Mouse (Mus musculus): ENCODE results near the gene Mthfr.

Mthfr gene

DNA sequence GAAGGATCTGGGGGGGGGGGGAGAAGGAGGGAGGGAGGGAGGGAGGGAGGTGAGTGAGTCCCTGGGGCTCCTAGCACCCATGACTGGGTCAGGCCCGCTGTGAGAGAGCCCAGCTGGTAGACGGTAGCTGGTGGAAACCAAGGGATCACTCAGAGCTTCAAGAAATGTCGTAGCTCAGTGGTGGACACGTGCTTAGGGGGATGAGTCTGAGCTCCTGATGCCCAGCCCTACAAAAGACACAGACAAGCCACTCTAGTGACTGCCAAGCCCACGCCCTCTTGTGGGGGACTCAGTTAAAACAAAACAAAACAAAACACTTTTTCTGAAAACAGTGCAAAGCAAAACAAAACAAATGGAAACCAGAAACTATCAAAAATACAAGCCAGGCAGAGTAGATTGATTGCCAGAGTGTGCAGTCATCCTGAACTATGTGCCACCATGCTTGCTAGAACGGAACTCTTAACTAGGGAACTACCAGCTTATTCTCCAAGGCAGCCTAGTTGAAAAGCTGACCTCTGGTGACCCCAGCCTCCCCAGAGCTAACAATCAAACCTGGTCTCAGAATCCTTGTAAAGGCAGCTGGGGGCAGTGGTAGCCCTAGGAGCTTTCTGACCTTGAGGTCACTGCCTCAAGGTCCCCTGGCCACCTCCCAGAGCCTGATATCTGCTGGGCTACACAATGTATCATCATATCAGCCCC is 27.0 kb downstream of the Mthfr start:
- no peak for DNase-seq (ENCODE audit: low spot score in 2 of 2)

DNA sequence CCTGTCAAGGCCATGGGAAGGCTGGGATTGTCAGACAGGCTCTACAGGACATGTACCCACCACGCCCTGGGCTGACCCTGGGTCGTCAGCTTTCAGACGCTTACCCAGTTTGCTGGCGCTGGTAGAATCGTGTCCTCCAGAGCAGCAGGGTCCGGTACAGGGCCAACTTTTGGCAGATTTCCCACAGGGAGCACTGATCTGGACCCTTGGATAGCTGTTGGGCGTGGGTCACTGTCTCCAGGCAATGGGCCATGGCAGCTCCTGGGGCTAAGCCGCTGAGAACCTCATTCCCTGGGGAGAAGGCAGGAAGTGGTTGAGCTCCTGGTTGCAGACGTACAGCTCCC is 27.5 kb downstream of the Mthfr start:
- DNase-seq (ENCODE audit: low spot score in 2 of 2) = no peak

DNA sequence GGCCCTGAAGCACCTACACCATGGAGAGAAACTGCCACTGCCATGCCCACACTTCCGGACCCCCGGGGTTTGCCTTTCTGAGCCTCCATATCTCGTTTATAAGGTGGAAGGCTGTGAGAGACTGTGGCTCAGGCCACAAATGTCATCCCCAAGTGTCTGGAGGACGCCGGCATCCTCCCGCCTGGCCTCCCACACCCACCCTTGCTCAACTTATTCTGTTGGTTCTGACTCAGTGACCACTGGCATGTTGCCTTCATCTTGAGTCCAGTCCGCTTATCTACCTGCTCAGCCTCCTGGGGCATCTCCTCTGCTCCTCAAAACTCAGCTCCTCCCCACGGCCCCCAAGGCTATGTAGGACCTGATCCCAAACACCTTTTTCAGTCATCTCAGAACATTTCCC is 28.5 kb downstream of the Mthfr start:
- no peak for DNase-seq (ENCODE audit: low spot score in 2 of 2)

- no peak for DNase-seq (ENCODE audit: low spot score in 2 of 2)
These were observed 30.8 kb downstream of the Mthfr start for GRCm38 (mm10) chr4:148069602-148070218.

DNA sequence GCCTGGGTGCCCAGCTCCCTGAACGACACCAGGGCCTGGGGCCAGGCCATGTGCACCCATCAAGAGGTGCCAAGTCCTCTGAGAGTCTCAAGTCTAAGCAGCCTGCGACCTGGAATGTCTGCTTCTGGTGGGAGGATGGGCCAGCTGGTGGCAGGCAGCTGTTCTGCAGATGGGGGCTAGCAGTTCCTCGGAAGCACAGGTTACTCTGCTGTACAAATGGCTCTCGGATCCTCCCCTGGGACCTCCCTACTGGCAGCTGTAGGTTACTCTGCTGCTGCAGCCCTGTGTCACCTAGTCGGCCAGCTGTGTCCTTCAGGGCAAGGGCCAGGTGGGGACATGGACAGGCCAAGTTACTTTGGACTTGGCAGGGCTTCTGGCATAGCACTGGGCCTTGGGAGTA is 32.6 kb downstream of the Mthfr start:
- DNase-seq (ENCODE audit: low spot score in 2 of 2) = no peak

- no peak for DNase-seq (ENCODE audit: low spot score in 2 of 2)
These were observed 35.8 kb downstream of the Mthfr start for GRCm38 (mm10) chr4:148074521-148075189.

DNA sequence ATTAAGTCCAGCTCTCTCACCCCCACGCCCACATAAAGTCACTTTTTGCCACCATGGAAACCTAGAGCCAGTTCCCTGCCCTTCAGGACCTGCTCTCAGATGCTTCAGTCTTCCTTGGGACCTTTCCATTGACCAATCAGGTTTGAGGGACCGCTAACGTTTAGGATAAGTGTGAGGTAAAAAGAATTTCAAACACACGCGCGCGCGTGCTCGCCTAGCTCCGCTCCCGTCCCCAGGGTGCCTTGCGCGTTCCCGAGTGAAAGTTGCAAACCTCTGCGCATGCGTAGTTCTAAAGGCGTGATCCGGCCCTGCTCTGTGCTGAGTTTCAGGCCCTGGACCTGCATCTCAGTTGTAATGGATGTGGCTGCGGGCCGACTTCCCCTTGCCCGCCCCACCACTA is 36.4 kb downstream of the Mthfr start:
- no peak for DNase-seq (ENCODE audit: low spot score in 2 of 2)

- DNase-seq (ENCODE audit: low spot score in 2 of 2) = no peak
These were observed 37.0 kb downstream of the Mthfr start for GRCm38 (mm10) chr4:148075881-148076280.

DNA sequence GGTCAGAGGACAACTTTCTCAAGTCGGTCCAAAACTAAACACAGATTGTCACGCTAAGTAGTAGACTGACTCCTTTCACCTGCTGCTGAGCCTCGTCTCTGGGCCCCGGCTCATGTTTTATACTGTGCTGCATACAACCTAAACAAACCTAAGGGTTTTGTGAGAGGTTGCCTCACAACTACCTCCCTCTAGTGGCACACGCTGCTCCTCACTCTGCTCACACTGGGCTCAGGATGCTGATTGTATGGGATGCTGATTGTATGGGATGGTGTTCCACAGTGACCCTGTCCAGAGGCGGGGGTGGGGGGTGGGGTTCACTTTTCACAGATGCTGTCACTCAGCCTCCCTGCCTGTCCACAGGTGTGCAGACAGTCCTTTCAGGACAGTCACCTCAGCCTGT is 40.3 kb downstream of the Mthfr start:
- no peak for DNase-seq (ENCODE audit: low spot score in 2 of 2)

DNA sequence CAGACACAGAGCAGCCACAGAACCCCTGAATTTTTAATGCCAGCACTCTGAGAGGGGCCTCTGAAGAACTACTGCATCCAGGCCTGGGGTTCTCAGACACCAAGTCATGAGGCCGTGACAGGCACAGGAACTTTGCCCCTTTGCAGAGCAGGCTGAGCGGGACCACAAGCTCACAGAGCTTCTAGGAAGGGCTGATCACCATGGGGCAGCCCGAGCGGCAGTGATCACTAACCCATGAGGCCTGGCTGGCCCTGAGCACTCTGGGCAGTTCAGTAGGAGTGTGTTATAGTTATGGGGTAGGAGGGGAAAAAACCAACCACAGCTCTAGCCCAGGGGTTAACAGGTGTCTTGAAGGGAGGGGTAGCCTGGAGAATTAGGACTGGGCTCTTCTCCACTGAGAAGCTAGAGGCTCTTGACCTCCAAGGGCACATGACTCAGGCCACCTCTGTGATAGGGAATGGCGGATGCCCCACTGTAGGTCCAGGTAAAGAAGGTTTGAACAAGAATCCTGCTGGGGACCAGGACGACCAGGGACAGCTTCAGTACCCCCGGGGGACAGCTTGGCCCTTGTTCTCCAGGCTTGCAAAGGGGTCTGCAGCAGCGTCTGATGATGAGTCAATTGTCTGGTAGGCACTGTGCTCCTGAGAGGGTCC is 41.2 kb downstream of the Mthfr start:
- no peak for DNase-seq (ENCODE audit: low spot score in 2 of 2)

DNA sequence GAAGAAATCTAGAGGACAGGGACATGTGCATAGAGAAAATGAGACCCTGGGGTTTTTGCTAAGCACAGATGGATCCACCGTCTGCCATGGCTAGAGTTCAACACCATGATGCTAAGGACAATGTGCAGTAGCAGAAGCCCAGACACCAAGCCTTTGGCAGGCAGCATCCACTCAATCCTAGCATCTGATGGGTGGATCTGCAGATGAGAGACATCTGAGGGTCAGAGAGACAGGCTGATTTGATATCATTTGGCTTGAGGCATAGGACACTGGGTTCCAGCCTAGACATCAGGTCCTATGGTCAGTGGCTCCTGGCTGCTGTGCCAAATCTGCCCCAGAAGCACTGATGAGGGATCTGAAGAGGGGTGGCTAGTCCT is 41.7 kb downstream of the Mthfr start:
- DNase-seq (ENCODE audit: low spot score in 2 of 2) = no peak

GRCm38 (mm10) chr4:148081201-148081600 is 42.3 kb downstream of the Mthfr start:
- no peak for DNase-seq (ENCODE audit: low spot score in 2 of 2)

GRCm38 (mm10) chr4:148082257-148083044 is 43.6 kb downstream of the Mthfr start:
- DNase-seq (ENCODE audit: low spot score in 2 of 2) = no peak

- no peak for DNase-seq (ENCODE audit: low spot score in 2 of 2)
These were observed 44.5 kb downstream of the Mthfr start for GRCm38 (mm10) chr4:148083176-148083899.

DNA sequence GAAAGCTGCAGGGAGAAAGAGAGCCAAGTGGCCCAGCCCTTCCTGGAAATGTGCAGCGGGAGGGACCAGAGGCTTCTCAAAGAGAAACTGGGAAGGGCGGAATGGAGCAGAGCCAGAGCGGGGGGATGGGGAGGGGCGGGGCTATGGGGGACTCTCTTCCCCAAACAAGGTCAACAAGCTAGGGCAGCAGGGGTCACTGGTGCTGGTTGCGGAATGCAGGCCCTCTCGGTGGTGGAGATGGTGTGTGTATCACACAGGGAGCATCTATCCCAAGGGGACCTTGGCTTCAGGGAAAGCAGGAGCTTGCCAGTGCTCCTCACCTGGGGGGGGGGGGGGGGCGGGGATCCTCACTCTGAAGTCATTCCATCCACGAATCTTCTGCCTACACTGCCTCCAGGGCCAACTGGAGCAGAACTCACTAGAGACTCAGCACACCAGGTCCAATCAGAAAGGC is 45.4 kb downstream of the Mthfr start:
- no peak for DNase-seq (ENCODE audit: low spot score in 2 of 2)

- no peak for DNase-seq (ENCODE audit: low spot score in 2 of 2)
These were observed 46.4 kb downstream of the Mthfr start for GRCm38 (mm10) chr4:148085131-148085906.

DNA sequence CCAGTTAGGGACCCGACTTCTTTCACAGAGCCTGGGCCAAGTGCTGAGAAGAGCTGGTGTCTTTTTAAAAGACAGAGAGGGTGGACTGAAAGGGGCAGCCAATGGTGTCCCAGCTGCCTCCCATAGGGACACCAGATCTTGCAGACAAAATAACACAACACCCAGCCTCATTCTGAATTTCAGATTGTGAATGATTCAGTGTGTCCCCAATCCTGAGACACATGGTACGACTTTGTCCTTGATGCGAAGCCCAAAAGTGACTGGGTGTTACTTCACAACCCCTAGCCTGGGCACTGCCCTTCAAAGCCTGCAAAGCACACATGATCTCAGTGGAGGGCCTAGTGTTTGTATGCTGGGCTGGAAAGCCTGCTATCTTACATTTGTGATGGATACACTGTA is 47.0 kb downstream of the Mthfr start:
- no peak for DNase-seq (ENCODE audit: low spot score in 2 of 2)

GRCm38 (mm10) chr4:148087091-148087906 is 48.4 kb downstream of the Mthfr start:
- DNase-seq (ENCODE audit: low spot score in 2 of 2) = no peak

DNA sequence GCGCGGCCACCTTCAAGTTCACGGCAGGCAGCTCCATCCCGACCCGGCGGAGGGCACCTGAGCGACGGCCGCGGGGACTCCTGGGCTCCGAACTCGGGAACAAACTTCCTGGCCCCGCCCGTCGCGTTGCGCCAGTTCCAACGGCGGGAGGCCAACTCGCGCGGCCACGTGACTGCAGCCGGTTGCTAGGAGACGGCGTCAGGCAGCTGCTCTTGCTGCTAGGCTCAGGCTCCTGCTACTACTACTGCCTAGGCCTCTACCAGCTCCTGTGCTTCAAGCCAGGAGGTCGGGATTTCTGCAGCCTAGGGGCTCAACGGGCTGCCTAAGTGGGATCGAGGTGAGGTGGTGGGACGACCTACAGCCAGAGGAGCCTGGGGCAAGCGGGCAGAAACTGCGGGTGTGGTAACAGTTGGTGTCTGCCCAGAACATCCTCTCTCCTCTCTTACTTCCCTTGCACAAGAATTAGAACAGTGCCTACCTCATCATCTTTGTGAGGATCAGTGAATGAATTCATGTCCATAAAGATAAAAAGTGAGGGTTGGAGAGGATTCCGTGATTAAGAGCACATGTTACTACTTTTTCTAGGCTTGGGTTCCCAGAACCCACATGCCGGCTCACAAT is 49.1 kb downstream of the Mthfr start, which contains the start of gene Agtrap:
TSS of gene Agtrap (minus strand) at position 125 of the 621 bp plus-strand sequence.
- DNase-seq (ENCODE audit: low spot score in 2 of 2) = peak; percentile 89 to 93

Measured in right cerebral cortex, postnatal 36 days (tissue).